Mouse (Mus musculus) ES-E14 (cell line): ENCODE results near the gene Nrf1. TPM values are rescaled to one million over a fixed set of nuclear protein-coding genes. Genes with fewer than 3 reads are reported as not detected.

Source experiments
- DNase-seq: peaks from one replicate; pipeline ENCODE4 v3.0.0-alpha.2; 2013; ENCODE audit warnings: low read depth, low spot score
- H3K27ac ChIP-seq: 2 replicates; pipeline ENCODE4 v1.5.1; 2012; ENCODE audit warnings: low read depth, mild to moderate bottlenecking, low read length, moderate library complexity, mixed read lengths; ENCODE audit not compliant: poor library complexity, insufficient read depth, severe bottlenecking
- H3K36me3 ChIP-seq: 2 replicates; pipeline ENCODE4 v1.6.1; 2012; ENCODE audit warnings: mild to moderate bottlenecking, low read length, moderate library complexity, mixed read lengths; ENCODE audit not compliant: control insufficient read depth, poor library complexity, insufficient read depth, severe bottlenecking
- H3K4me1 ChIP-seq, 2 experiments: fragments of 150-350 bp in 1 of 2; sonication (generic) in 1 of 2; 2 replicates each; pipeline ENCODE4 v1.6.1; 2012; ENCODE audit warnings: low read length in 2 of 2, mild to moderate bottlenecking in 1 of 2, mixed read lengths in 1 of 2; ENCODE audit not compliant: control insufficient read depth in 2 of 2, insufficient read depth in 2 of 2, poor library complexity in 1 of 2
- H3K4me3 ChIP-seq, 2 experiments: fragments of 150-350 bp in 1 of 2; sonication (generic) in 1 of 2; 2 replicates each; pipeline ENCODE4 v1.5.1; 2012; ENCODE audit warnings: low read length in 2 of 2, low read depth in 1 of 2, mild to moderate bottlenecking in 1 of 2, mixed read lengths in 1 of 2; ENCODE audit not compliant: insufficient read depth in 1 of 2, poor library complexity in 1 of 2, severe bottlenecking in 1 of 2
- H3K9ac ChIP-seq: 2 replicates; pipeline ENCODE4 v1.6.1; 2012; ENCODE audit warnings: low read depth, mild to moderate bottlenecking, low read length, mixed read lengths; ENCODE audit not compliant: poor library complexity, insufficient read depth, severe bottlenecking
- H3K9me3 ChIP-seq: fragments of 150-350 bp; sonication (generic); 2 replicates; pipeline ENCODE4 v1.6.1; 2012; ENCODE audit warnings: low read depth, mild to moderate bottlenecking, low read length; ENCODE audit not compliant: control insufficient read depth, insufficient read depth
- CHD2 ChIP-seq: IDR thresholded peaks from 2 replicates; pipeline ENCODE4 v1.6.1; 2014; ENCODE audit warnings: mild to moderate bottlenecking, low read depth, low read length, inconsistent platforms
- HCFC1 ChIP-seq: IDR thresholded peaks from 2 replicates; pipeline ENCODE4 v1.6.1; 2012; ENCODE audit warnings: low read length, inconsistent platforms, borderline replicate concordance; ENCODE audit not compliant: insufficient read depth
- MAFK ChIP-seq: IDR thresholded peaks from 2 replicates; pipeline ENCODE4 v1.6.1; 2014; ENCODE audit warnings: mild to moderate bottlenecking, low read depth, low read length, inconsistent platforms; ENCODE audit not compliant: insufficient read depth
- ZC3H11A ChIP-seq: IDR thresholded peaks from 2 replicates; pipeline ENCODE4 v1.6.1; 2012; ENCODE audit warnings: low read depth, mild to moderate bottlenecking, inconsistent platforms, low read length, borderline replicate concordance
- ZNF384 ChIP-seq: IDR thresholded peaks from 2 replicates; pipeline ENCODE4 v1.6.1; 2012; ENCODE audit warnings: low read depth, low read length, inconsistent platforms
- in situ Hi-C, 2 experiments: fragments of 600-800 bp; cut with MboI; formaldehyde crosslinking; loops; one replicate each; pipeline ENCODE4 v1.15.1; 2025; ENCODE audit warnings: low sequenced_read_pairs in 2 of 2, inconsistent platforms in 1 of 2; ENCODE audit not compliant: unreplicated experiment in 2 of 2
- total RNA-seq: library from RNA; depleted of rRNA; stranded (reverse); fragments of 300-350 nt; gene quantifications from 2 replicates; pipeline ENCODE4 v1.2.3, GENCODE M21; 2012

The Nrf1 gene
- total RNA-seq, 1 experiment = 81.6 TPM

DNA sequence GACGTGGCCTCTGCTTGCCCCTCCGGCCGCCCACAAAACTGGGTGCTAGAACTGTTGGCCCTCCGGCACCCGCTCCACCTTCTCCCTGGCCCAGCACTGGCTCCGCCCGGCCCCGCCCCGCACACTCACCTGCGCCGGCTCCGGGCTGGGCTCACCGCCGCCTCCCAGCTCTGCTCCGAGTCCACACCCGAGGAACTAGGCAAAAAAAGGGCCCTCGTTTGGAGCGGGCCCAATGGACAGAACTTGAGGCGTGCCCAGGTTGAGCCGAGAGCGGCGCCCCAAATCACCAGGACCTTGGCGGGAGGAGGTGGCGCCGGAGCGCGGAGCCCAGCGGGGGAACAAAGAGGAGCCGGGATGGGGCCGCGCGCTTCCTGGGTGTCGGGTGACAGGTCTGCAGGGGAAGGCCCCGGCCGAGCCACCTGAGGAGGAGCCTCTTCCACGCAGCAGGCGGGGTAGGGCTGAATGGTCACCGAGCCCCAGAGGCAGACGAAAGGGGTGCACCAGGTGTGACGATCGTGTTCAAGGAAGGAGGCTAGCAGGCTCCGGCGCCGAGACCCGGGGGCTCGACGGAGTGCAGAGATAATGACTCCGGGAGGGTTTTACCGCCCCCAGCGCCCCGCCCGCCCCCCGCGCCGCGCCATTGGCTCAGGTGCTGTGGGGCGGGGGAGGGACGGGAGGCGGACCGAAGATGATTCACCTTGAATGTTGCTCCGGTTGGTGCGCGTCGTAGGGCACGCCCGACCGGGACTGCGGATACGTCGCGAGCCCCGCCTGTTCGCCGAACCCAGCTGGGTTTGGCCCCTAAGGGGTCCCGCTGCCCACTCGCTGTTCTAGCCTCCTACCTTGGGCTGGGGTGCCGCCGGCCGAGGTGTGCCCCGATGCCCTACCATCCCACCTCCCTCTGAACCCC lies 126.0 kb downstream of the Nrf1 start:
- H3K27ac ChIP-seq = peak overlapping the region; percentile 94

DNA sequence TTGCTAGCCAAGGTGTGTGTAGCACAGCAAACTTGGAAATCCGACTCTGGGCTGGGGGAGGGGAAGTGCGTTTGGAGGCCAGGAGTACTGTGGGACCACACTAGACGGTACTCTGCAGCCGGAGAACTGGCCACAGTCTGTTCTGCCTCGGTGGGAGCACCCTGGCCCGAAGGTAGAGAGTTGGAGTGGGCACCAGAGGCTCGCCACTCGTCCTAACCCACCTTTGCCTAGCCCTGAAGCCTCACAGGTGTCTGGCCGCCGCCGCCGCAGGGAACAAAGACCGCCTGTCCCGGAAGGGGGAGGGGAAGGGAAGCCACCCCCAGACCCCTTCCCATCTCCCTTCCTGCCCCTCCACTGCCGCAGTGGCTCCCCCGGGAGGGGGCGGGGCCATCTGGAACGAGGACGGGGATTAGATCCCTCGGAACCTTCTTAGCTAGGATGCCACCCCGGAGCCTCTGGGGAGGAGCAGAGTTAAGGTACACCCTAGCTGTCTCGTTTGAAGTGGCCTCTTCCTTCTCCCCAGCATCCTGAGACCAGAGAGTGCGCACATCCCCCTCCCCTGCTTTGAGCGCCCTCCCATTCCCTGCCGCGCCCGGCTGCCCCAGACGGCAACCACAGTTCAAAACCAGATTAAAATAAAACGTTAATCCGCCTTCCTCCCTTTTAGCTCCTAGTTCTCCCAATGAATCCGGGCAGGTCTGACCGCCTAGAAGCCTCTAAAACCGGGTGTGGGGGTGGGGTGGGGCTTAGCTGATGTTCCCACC lies 126.9 kb downstream of the Nrf1 start:
- Histone ChIP-seq H3K9ac (peak overlapping the region; percentile 72), H3K9me3 (no peaks in the 10 kb centered on the region), H3K36me3 (peaks cover 13% of the 10 kb centered on the region), H3K4me1 (peaks cover 16 to 25% of the 10 kb centered on the region in 2 experiments), H3K27ac (peak overlapping the region; percentile 94), H3K4me3 (peak overlapping the region; percentile 85 to 98)
- no peak for DNase-seq
- in situ Hi-C loops = no loop called here
- TF ChIP-seq CHD2 = no peak
- TF ChIP-seq HCFC1 = no peak
- TF ChIP-seq ZNF384 = no peak
- no peak for TF ChIP-seq MAFK
- no peak for TF ChIP-seq ZC3H11A

More for the DNA sequence above, 126.0 kb downstream of the Nrf1 start:
- DNase-seq = no peak
- peaks cover 16 to 33% of the 10 kb centered on the region in 2 experiments for H3K4me1 ChIP-seq
- TF ChIP-seq CHD2 (no peak; the same call in 1 of the 2 replicates), HCFC1 (0 out of 2 replicates have a peak, but pooled peaks have one; percentile 37)
- H3K36me3 ChIP-seq = peaks cover 21% of the 10 kb centered on the region
- peak overlapping the region; percentile 85 to 98 for H3K4me3 ChIP-seq
- in situ Hi-C loops = no loop called here
- peak overlapping the region; percentile 77 for H3K9ac ChIP-seq
- no peaks in the 10 kb centered on the region for H3K9me3 ChIP-seq

DNA sequence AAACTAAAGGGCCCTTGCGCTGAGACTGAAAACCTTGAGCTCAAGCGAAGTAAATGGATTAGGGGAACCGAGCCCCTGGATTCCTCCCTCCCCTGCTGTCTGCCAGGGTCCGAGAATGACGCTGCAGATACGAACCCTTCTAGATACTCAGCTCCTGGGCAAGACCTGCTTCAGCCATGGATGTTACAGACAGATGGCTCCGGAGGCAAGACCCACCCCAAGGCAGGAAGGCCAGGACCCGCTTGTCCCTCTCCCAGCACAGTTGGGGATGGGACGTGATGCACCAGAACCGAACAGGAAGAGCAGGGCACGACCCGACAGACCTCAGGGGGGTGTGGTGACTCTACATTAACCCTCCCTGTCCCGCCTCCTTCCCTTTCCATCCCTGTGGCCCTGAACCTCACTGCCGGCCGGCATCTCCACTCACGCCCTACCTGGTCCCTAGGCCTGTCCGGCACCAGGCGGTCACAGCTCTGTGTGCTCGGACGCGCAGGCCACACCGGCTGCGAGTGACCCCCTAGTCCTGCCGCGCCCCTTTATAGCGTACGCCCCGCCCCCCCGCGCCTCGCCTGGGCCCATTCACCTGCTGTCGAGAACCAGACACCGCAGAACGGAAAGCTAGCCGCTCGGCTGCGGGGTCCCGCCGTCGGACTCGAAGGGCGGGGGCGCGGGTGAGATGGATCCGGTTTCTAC lies 127.6 kb downstream of the Nrf1 start:
- peak overlapping the region; percentile 85 to 98 for H3K4me3 ChIP-seq
- in situ Hi-C loops = no loop called here
- peak overlapping the region; percentile 94 for H3K27ac ChIP-seq
- no peak for DNase-seq
- peak overlapping the region; percentile 72 for H3K9ac ChIP-seq
- H3K4me1 ChIP-seq = peaks cover 16 to 21% of the 10 kb centered on the region in 2 experiments
- H3K9me3 ChIP-seq = no peaks in the 10 kb centered on the region
- TF ChIP-seq CHD2 (no peak), ZNF384 (no peak), MAFK (peak; percentile 37; the same call in 1 of the 2 replicates), HCFC1 (no peak), ZC3H11A (no peak)
- H3K36me3 ChIP-seq = peaks cover 5% of the 10 kb centered on the region; the same call in 1 of the 2 replicates

DNA sequence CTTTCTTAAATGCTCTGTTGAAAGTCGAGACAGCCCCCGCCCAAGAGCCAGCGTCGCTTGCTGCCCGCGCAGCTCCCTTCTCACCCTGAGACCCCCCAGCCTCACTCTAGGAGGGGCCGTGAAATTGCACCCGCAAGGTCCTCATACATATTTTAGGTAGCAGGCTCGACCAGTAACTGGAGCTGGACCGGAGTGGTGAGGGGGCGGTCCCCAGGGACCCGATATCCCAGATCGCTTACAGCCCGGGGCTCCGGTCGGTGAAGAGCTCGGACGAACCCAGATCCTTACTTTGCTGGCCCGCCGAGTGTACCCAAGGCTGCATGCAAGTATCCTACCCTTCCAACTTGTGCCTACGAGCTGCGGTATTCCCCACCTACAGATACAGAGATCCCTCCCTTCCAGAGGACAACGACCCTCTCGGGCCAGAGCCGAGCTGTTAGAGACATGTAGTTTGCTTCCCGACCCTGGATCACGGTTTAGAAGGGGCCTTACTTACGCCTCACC lies 128.2 kb downstream of the Nrf1 start:
- Histone ChIP-seq H3K36me3 (peaks cover 5% of the 10 kb centered on the region; the same call in 1 of the 2 replicates), H3K4me3 (peak overlapping the region; percentile 85 to 98), H3K9me3 (no peaks in the 10 kb centered on the region), H3K27ac (no peak overlapping the region), H3K9ac (peak overlapping the region; percentile 72), H3K4me1 (peaks cover 13 to 26% of the 10 kb centered on the region in 2 experiments)
- TF ChIP-seq CHD2 (no peak), HCFC1 (no peak), ZNF384 (no peak), MAFK (no peak), ZC3H11A (no peak)
- in situ Hi-C loops = no loop called here
- DNase-seq = no peak
